Mouse (Mus musculus) c-Kit-positive CD71-positive TER-119-positive erythroid progenitor cells, embryonic 14.5 days (primary cell): ENCODE measurements at regions not wholly inside any gene's neighbourhood (a gene's known extent, or its start where the extent isn't known, plus 50 kb on each side); places are given as distances from the start of the nearest gene placed in this dataset.

Experiments used
- DNase-seq: peaks from one replicate; pipeline ENCODE4 v3.0.0-alpha.2; 2013; ENCODE audit warnings: low spot score

- DNase-seq: no peak
Measured at GRCm38 (mm10) chr6:141141016-141141415, 108.1 kb upstream of the Pde3a start.

GRCm38 (mm10) chr6:141148417-141149169 is 100.5 kb upstream of the Pde3a start:
- no peak for DNase-seq

GRCm38 (mm10) chr6:141149170-141149917 is 99.7 kb upstream of the Pde3a start:
- no peak for DNase-seq

GRCm38 (mm10) chr6:141159326-141159725 is 89.7 kb upstream of the Pde3a start:
- DNase-seq: no peak

- no peak for DNase-seq
Measured at GRCm38 (mm10) chr6:141161626-141162233, 87.3 kb upstream of the Pde3a start.

GRCm38 (mm10) chr6:141167270-141167669 is 81.8 kb upstream of the Pde3a start:
- DNase-seq: no peak

- no peak for DNase-seq
Measured at GRCm38 (mm10) chr6:141168356-141168755, 80.7 kb upstream of the Pde3a start.

GRCm38 (mm10) chr6:141183782-141184181 is 65.3 kb upstream of the Pde3a start:
- DNase-seq: no peak

- DNase-seq: no peak
Measured at GRCm38 (mm10) chr6:141188036-141188435, 61.0 kb upstream of the Pde3a start.

GRCm38 (mm10) chr6:141189093-141189492 is 60.0 kb upstream of the Pde3a start:
- no peak for DNase-seq

GRCm38 (mm10) chr6:141189701-141190100 is 59.4 kb upstream of the Pde3a start:
- DNase-seq: no peak

GRCm38 (mm10) chr6:141190383-141190782 is 58.7 kb upstream of the Pde3a start:
- no peak for DNase-seq

GRCm38 (mm10) chr6:141197501-141197900 is 51.6 kb upstream of the Pde3a start:
- DNase-seq: no peak
